10 mouse cellular contexts compared by ENCODE assay signal in genomic region chr16:59559300-59560200, GRCm38 (mm10). TPM values are rescaled to one million over a fixed set of nuclear protein-coding genes. Genes with fewer than 3 reads are reported as not detected.
DNase-seq lines count a peak whose midpoint lies in the region; ATAC-seq and TF ChIP-seq lines count a peak whose summit lies in the region.
"Had no signal": no experiment of that assay in that cellular context is flagged by ENCODE, and none has a peak within 500 bp of the region (broad histone marks: within the 10 kb centered on the region; RNA-seq: fewer than 3 reads in every experiment).

No protein-coding gene starts in this region.

- H3K4me3 ChIP-seq in kidney, adult 2 months (ENCODE audit: insufficient read depth, low read depth, low read length), result no peak overlapping the region
- H3K4me3 ChIP-seq: erythroblast, embryonic 14.5 days had no signal

- no peak for TF ChIP-seq CTCF in kidney, adult 2 months (conservative IDR thresholded peaks at IDR 0.05; ENCODE audit: insufficient read depth, insufficient read length, low read depth, low read length)

- H3K27ac ChIP-seq in kidney, adult 2 months (ENCODE audit: insufficient read depth, low read depth, low read length), result peak overlapping the region; percentile 65

- WGBS in kidney, adult 2 months, result 57% methylated on average over 22 of the region's 22 CpGs

- peak; percentile 7 for DNase-seq in adrenal gland, adult 8-10 months
- no peak for DNase-seq in adrenal gland, postnatal 10 days
- peak; percentile 72 for DNase-seq in A20 (ENCODE audit: low read depth, low spot score)
- DNase-seq in kidney, adult 2 months, result peak; percentile 60
- peak; percentile 43 for DNase-seq in lung, postnatal 36 days
- DNase-seq in c-Kit-positive CD71-positive TER-119-positive erythroid progenitor cells, embryonic 14.5 days (ENCODE audit: low spot score), result no peak
- no peak for DNase-seq in cerebellum, postnatal 14 days
- DNase-seq: B cell, adult 2 months had no signal

- H3K36me3 ChIP-seq in kidney, adult 2 months (ENCODE audit: control insufficient read depth, insufficient read depth, low read length), result no peaks in the 10 kb centered on the region; the same call in none of the 2 replicates

- TF ChIP-seq POLR2A in kidney, adult 2 months (IDR thresholded peaks at IDR 0.05; ENCODE audit: low read depth, low read length), result no peak

- no peak for ATAC-seq in activated CD4-positive, CD25-positive, alpha-beta regulatory T cell, adult 4 months

- no peaks in the 10 kb centered on the region for H3K27me3 ChIP-seq in kidney, adult 2 months (replicated peaks; ENCODE audit: control insufficient read depth, insufficient read depth, low read length)

- no peaks in the 10 kb centered on the region for H3K4me1 ChIP-seq in kidney, adult 2 months (ENCODE audit: control insufficient read depth, insufficient read depth, low read length)

RNA-seq across cellular contexts. Expression of gene Crybg3, which starts 41.2 kb away (rescaled TPM):
- total RNA-seq in adrenal gland, adult 8-10 months (2022), result 10 to 100 TPM; 13.9 to 23.2 (median 19.0) TPM
- 10 to 100 TPM; 16.3 to 19.3 TPM for total RNA-seq in adrenal gland, postnatal 10 days (2021)
- 4.1 and 4.7 TPM in 2 replicates for polyA plus RNA-seq in kidney, adult 2 months (2012; rRNA removed)
- polyA plus RNA-seq in activated CD4-positive, CD25-positive, alpha-beta regulatory T cell, adult 4 months (2017; shearing (Covaris generic)), result 10 to 100 TPM; 11.6 to 11.7 TPM
- polyA plus RNA-seq: erythroblast, embryonic 14.5 days had no signal

Comparison
In these comparisons a context has a peak if more than half of its experiments do, and no peak if none do; other contexts are left out.
1. DNase-seq: peak in adrenal gland, adult 8-10 months (single experiment), A20 (single experiment), kidney, adult 2 months (single experiment) and lung, postnatal 36 days (single experiment); none in adrenal gland, postnatal 10 days (single experiment), c-Kit-positive CD71-positive TER-119-positive erythroid progenitor cells, embryonic 14.5 days (single experiment) and cerebellum, postnatal 14 days (0 of 2).